Mouse (Mus musculus) NIH3T3 (cell line): Measurements from ENCODE around the gene Exosc1.
"Not testable (repeated sequence)": the region's sequence is repeated elsewhere in the genome, so short reads cannot be mapped to it uniquely, and the experiment has no call there.

ENCODE experiments used
- DNase-seq: peaks from one replicate; pipeline ENCODE4 v3.0.0-alpha.2; 2012; ENCODE audit warnings: low read depth

Gene Exosc1

DNA sequence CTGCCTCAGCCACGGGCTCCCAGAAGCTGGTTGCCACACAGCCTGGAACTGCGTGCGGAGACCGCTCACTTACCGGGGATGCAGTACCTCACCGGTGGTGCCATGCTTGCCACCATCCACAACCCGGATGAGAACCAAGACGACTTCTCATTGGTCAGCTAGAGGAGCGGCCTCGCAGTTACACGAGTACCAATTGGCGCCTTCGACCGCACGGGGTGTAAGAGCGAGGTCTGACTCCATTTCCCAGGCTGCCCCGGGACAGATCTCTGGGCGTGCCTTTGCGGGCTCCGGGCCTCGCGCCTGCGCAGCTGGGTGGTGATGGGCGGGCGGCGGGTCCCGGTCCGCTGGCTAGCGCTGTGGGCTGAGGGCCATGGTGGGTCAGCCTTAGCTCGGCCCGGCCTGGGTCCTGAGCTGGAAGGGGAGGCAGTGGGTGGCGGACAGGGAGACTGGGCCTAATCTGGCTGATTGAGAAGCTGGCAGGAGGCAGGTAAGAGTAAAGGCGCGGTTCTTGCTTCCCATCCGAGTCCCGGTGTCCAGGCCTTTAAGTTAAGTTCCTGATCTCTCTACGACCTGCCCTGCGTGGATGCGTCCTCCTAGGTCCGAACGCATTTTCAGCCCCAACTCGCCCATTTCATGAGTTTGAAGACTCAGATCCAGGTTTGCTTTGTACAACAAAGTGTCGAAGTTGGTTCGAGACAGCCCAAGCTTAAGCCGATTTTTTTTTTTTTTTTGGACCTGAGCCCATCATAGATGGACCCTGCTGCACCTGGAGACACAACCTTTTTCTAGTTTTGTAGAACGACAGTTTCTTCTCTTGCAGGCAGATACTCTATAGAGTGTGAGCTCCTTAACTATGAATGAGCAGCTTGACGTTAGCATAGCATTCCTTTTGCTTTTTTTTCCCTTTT, at the start of gene Exosc1, which contains the start of gene Zdhhc16:
TSS of gene Exosc1 (minus strand) at position 245 of the 908 bp plus-strand sequence.
TSS of gene Zdhhc16 (plus strand) at position 302 of the 908 bp plus-strand sequence.
- DNase-seq = peak; percentile 99

DNA sequence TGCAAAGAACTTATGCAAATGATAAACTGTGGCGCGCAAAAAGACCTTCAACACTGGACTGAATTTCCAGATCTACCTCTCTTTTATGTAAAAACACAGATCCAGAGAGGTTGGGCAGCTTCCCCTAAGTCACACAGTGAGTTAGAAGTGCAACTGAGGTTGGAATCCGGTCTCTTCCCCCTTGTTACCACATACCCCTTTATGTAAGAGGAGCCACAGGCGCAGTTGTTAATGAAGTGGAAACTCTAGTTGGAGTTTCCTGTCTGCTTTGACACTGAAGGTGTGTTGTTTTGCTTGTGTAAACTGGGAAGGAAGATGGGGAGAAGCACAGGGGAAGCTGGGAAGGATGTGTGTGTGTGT, 49.5 kb upstream of the Exosc1 start:
- peak; percentile 53 for DNase-seq

DNA sequence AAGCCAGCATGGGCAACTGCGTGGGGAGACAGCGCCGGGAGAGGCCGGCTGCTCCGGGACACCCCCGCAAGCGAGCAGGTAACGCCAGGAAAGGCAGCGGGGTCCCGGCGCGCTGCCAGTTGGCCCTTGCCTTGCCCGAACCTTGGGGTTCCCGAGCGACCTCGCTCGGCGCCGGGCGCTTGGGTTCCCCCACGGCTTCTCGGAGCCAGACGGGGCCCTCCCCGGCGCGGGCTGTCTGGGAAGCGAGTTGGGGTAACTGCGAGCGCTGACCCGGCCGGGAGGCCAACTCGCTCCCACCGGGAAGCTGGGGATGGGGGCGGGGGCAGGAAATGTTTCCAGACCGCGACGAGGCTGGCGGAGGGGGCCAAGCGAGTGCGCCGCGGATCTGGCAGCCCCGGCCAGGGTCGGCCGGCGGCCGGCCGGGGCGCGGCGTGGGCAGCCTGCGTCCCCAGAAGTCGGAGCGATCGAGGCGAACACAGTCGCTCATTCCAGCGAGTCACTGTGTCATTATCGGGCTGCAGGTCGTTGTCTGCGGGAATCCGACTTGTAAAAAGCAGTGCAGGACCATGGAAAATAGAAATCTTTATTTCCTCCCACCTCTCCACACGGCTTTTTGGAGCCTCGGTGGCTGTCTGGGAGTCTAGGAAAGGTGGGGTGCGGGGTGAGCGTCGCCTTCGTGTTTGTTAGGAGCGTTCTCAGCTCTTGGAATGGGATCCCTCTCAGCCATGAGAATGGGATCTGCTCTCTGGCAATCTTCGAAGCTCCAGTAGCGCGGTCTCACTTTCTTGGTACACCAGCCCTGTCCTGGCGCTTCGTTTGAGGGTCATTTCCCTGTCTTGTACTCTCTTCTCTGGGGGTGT, 48.9 kb upstream of the Exosc1 start:
- DNase-seq = peak; percentile 61

DNA sequence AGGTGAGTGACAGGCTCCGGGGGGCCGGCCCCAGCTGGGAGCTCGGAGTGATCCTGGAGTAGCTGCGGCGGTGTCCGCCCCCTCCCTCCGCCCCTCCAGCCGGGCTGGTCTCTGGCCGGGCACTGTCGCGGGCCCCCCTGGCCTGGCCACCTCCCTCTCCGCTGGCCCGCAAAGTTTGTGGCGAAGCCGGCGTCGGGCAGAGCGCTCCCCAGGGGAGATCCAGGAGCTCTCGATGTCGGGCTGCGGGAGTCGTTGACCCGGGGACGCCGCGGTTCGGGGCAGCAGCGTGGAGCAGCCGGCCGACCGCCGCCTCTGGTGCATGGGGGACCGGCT, 48.3 kb upstream of the Exosc1 start, which contains the start of gene Ubtd1:
TSS of gene Ubtd1 (plus strand) at position 169 of the 333 bp plus-strand sequence.
- DNase-seq = no peak

DNA sequence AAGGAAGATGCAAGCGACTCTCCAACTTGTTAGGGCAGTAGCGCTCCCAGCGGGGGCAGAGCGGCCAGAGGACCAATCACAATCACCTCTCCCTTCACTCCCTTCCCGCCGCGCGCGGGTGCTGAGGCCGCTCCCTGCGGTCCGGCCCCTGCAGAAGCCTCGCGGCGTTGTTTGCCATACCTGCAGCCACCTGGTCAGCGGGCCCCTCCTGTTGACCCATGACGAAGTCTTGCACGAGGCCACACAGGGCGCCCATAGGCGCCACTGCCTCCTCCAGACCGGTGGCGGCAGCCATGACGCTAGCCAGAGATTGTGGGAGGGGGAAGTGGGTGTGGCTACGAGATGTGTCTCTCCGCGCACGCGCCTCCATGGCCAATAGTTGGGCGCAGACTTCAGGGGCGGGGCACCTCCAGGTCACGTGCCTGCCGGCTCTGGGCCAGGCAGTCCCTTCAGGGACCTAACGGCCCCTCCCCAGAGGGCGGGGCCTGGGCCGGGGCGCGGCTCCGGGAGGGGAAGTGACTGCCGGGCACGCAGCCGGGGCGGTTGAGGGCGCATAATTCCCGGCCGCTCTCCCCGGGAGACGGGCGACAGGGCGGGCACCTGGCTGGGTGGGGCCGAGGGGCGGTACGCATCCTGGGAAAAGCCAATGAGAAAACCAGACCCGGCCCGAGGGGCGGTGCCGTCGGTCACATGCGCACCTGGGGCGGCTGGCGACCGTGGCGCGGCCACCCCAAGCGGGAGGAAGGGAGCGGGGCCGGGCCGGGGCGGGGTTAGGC, 47.8 kb upstream of the Exosc1 start, which contains the start of gene Mms19:
TSS of gene Mms19 (minus strand) at position 339 of the 776 bp plus-strand sequence.
- DNase-seq = peak; percentile 100

DNA sequence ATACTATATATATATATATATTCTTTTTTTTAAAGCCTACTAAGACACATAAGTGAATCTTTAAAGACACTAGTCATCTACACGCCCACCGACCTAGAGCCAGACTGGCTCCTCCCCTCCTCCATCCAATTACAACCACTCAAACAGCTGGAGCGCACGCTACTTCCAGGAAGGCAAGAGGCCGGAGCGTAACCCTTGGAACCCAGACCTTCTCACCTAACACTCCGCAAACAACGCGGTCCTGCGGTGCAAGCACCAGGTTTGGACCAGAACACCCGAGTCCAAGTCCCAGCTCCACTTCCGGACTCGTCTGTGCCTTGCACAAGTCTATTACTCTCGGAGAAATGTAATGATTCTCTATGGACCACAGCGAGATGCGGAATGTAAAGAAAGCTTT, 47.2 kb upstream of the Exosc1 start:
- DNase-seq = peak; percentile 69

DNA sequence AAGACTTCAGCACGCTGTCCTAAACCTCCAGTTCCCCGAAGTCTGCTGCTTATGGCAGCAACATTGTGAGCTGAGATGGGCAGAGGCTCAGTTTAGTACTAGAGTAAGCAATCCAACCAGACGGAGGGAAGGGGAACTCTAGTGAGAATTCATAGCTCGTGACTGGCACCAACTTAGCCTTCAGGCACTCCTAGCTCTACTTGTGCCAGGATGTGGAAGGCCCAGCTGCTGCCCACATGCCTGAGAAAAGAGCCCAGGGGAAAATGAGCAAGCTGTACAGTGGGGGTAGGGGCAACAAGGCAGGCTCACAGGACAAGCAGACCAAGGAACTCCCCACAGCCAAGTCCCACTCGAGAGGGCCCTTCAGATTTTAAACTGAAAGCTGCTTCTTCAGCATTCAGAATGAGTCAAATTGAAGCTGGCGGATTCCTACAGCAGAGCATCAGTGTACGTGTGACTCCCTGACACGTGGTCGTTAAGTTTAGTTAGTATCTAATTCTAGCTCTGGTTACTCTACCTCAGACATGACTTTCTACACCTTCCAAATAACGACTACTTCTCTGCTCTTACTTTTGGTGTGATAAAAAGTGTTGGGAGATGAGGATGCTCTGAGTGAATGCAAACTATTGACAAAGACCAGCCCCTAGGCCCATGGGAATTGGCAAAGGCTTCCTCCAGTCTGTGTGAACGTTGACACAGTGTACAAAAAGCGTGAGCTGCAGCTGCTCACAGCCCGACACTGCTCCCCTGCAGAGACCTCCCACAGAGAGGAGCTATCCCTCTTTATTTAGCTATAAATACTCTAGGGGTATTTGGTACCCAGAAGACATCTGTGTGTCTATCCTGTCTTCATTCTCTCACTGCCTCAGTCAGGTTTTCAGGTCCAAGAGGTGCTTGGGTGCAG, 40.9 kb upstream of the Exosc1 start:
- DNase-seq = no peak

DNA sequence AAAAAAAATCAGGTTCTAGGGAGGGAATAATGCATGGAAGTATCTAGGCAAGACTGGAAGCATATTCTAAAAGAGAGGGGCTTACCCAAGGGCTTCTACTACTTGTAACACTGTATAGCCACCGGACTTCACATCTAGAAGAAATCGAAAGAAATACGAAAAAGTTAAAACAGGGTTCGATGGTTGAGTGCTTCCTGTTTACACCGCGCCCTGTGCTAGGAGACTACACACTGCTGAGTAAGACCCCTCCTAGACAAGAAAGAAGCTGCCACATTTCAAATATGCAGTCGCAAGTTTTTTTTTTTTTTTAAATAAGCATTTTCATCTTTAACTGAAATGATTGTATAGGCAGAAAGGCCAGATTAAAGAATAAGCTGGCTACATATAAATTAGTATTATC, 36.4 kb upstream of the Exosc1 start:
- DNase-seq = no peak

DNA sequence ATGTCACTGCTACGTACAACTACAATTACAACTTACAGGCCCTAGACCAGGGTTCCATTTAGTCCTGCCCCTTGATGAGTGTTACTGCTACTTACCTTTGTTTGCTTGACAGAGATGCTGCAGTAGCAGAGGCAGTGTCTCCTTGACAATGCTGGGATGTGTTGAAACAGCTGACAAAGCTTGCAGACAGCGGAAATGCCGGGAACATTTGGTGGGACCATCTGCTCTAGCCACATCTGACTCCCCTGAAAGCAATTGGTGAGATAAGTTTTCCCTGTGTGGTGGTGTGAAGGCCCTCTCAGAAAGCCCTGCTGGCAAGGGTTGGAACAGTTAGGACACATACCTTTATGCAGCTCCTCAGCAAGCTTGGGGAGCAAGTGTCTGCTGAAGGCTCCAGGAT, 20.4 kb upstream of the Exosc1 start:
- DNase-seq = no peak

DNA sequence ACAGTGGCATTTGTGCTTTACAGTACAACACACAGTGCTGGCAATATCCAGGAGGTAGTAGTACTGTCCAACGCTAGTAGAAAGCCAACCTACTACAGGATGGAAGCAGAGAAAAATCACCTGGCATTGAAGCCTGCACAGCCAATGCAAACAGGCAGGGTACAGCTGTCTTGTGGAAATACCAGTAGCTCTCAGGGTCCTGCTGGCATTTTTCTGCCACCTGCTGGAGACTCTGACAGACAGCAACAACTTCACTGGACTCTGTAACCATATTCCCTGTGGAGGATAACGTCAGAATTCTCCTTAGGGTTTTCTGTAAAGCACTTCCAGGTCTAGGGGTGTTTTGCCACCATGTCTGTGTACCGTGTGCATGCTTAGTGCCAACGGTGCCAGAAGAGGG, 19.1 kb upstream of the Exosc1 start:
- DNase-seq = peak; percentile 60

DNA sequence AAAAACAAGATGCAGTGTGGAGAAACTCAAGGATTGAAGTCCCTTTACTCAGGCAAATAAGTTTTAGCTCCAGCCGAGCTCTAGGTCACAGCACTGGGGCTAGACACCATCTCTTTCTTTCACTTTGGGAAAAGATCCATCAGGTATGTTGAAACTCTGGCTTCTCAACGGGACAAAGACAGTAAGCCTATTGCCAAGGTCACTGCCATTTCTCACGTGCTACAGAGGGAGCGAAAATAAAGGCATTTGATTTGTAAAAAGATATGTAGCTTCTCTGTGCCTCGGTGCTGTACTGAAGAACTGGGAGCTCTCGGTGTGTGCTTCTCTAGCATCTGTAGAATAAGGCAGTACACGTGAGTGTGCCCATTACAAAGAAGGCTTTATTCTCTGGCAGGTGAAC, 10.6 kb upstream of the Exosc1 start:
- no peak for DNase-seq

DNA sequence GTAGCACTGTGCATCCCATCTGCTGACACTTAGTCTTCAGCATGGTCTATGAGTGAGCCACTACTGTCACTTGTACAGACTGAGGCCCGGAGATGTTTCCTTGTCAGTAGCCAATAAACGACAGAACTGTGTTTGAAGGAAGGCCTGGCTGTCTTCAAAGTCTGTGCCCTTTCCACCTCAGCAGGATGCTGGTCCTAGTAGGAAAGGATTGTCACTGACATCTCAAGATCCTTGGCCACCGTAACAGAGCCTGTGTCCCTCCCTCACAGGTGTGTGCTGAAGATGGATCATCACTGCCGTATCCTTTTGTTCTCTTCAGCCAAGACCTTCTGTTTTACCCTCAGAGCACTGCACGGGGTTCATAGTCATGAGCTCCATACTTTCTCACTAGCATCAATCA, 5.3 kb upstream of the Exosc1 start:
- DNase-seq = no peak

DNA sequence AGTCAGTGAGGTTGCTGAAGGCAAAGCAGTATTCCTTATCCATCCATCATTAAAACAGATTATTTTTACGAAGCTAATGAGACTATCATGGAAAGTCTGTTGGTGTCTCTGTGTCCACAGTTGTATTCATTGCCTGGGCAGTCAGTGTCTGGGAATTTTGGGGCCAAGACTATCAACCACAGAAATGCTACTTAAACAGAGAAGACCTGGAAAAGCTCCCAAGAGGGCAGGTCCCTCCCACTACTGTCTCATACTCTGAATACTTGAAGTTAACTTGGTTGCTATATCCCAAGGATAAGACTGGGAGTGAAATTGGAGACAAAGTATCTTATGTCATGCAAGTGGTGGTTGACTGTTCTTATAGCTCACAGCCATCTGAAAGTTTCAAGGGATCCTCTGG, 2.7 kb upstream of the Exosc1 start:
- DNase-seq = peak; percentile 54

DNA sequence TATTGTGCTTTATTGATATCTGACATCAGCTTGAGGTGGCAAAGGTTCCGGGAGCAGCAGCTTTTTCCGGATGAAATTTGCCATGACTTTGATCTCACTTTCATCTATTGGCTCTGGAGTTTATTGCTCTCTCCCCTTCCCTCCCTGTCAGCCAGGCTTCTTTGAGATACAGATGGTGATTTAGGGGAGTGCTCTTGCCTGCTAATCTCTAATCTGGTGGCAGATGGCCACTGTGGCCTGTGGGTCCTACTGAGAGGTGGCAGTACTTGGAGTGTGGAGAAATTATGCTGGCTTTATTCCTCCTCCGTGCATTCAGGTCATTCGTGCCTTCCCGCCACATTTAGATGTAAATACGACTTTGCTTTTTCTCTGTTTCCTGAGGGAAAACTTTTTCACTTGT, 901 bp upstream of the Exosc1 start:
- DNase-seq = no peak

DNA sequence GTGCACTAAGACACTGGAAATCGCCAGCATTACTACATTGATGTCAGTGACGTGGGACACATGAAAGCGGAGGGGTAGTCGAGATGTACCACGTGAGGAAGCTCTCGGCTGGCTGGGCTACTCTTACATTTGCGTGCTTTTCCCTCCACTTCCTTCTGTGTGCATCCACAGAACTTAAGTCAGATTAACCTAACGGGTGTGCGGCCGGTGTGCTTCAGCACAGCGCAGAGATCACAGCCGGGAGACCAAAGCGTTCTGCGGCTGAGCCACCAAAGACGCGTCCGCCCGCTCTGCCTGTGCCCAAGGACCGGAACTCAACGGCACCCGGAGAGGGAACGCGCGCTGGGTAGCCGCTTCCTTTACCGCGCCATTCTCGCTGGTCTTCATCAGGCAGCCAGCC, 537 bp downstream of the Exosc1 start:
- DNase-seq = no peak

DNA sequence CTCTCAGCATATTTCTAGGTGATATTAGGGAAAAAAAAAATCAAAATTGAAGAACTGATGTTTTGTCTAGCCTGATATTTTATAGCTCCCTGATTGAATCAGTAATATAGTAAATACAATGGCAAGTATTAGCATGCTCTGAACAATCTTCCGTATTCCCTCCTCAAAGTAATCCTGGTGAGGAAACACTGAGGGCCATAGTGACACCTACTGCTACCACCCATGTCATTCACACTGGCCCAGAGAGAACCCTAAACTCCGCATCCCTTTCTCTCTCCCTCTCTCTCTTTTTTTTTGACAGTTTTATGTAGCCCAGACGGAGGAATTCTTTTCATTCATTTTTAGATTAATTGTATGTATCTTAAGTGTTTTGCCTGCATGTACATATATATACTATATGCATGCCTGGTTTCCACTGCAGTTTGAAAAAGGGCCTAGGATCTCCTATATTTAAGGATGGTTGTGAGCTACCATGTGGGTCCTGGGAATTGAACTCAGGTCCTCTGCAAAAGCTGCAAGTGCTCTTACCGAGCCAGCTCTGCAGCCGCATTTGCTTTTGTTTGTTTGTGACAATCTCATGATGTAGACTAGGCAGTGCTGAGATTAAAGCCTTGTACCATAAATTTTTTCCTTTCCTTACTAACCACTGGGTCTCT, 12.7 kb downstream of the Exosc1 start:
- DNase-seq = no peak

DNA sequence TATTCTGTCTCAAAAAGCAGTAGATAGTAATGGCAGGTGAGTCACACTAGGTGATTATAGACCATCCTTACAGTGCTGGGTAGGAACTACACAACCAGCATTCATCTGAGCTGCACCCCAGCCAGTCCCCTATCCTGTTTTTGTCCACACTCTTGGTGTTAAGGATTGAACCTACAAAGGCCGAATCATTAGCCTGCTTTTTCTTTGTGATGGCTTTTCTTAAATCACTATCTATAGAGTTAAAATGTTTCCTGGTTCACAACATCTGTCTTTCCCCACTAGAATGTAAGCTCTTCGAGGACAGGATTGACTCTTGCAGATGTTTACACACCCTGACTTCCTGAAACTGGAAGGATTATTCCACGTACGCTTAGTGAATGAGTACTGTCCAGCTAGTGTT, 13.8 kb downstream of the Exosc1 start:
- no peak for DNase-seq

DNA sequence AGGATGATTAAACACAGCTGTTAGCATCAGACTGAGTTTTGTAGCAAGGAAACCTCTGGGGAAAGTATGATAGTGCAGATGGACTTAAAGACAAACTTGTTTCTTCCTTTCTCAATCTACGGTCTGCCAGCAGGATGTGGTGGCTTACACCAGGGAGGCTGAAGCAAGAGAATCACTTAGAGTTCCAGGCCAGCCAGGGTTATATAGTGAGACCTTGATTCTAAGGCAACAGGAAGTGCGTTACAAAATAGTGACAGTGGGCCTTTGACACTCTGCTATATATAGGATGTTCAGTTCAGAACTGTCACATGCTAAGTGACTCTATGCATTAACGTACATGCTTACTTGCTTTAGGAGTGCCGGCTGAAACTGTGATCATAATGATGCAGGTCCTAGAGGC, 16.4 kb downstream of the Exosc1 start:
- no peak for DNase-seq

DNA sequence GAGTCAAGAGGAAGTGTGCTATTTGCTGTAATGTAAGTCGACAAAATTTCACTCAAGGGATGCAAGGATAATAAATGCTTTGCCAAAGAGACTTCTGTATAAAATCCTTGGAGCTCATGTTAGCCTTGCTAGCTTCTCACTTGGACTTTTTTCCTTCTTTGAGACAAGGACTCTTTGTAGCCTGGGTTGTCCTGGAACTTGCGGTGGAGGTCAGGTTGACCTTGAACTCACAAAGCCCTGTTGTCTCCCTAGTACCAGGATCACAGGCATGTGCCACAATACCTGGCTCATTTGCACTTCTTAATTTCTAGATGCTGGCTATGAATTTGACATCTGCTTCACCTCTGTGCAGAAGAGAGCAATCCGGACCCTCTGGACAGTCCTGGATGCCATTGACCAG, 17.9 kb downstream of the Exosc1 start:
- DNase-seq = no peak

DNA sequence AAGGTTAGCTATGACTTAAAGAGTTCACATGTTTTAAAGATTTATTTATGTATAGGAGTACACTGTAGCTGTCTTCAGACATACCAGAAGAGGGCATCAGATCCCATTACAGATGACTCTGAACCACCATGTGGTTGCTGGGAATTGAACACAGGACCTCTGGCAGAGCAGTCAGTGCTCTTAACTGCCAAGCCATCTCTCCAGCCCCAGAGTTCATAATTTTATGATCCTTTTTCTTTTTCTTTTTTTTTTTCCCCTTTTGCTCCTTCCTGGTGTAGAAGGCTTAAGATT, 18.7 kb downstream of the Exosc1 start:
- not testable (repeated sequence) for DNase-seq
